Mouse (Mus musculus) forebrain, embryonic 12.5 days (tissue): ENCODE data around the gene Hexdc. TPM values are rescaled to one million over a fixed set of nuclear protein-coding genes. Genes with fewer than 3 reads are reported as not detected.

Experiments
- polyA plus RNA-seq: library from polyadenylated mRNA; unstranded; fragments of >200 nt; fragmentation: Nextera tagmentation; extraction: Ambion mirVana; gene quantifications from 2 replicates; pipeline ENCODE4 v1.2.1, GENCODE M21; 2016

Gene Hexdc
- polyA plus RNA-seq, 1 experiment from 2014 or later: 7.9 TPM

Other genes with a start within 250 kb of the Hexdc start
- 150 and 165 TPM in 2 replicates for gene Csnk1d, start 213.1 kb upstream of the Hexdc start, polyA plus RNA-seq
- not detected in 2 replicates for gene Cd7, start 165.0 kb upstream of the Hexdc start, polyA plus RNA-seq
- gene Sectm1b, start 140.9 kb upstream of the Hexdc start, polyA plus RNA-seq: not detected in 2 replicates
- not detected in 2 replicates for gene Sectm1a, start 123.2 kb upstream of the Hexdc start, polyA plus RNA-seq
- 0.09 TPM in 1 of 2 replicates, not detected in the other for gene Tex19.2, start 85.8 kb upstream of the Hexdc start, polyA plus RNA-seq
- gene Tex19.1, start 58.3 kb upstream of the Hexdc start, polyA plus RNA-seq: not detected in 2 replicates
- gene Uts2r, start 44.2 kb upstream of the Hexdc start, polyA plus RNA-seq: not detected in 2 replicates
- 16.1 and 19.7 TPM in 2 replicates for gene Ogfod3, start 278 bp downstream of the Hexdc start, polyA plus RNA-seq
- 33.3 and 34.0 TPM in 2 replicates for gene Cybc1, start 24.9 kb downstream of the Hexdc start, polyA plus RNA-seq
- 65.0 and 72.4 TPM in 2 replicates for gene Narf, start 32.8 kb downstream of the Hexdc start, polyA plus RNA-seq
- 13.0 and 13.8 TPM in 2 replicates for gene Foxk2, start 55.6 kb downstream of the Hexdc start, polyA plus RNA-seq
- gene Wdr45b, start 150.0 kb downstream of the Hexdc start, polyA plus RNA-seq: 84.0 and 86.5 TPM in 2 replicates
- gene Rab40b, start 183.8 kb downstream of the Hexdc start, polyA plus RNA-seq: 3.1 and 3.8 TPM in 2 replicates
- gene Fn3krp, start 217.0 kb downstream of the Hexdc start, polyA plus RNA-seq: 7.3 and 7.7 TPM in 2 replicates
- gene Fn3k, start 230.5 kb downstream of the Hexdc start, polyA plus RNA-seq: 0.91 and 1.4 TPM in 2 replicates
- gene Tbcd, start 247.5 kb downstream of the Hexdc start, polyA plus RNA-seq: 56.0 and 60.6 TPM in 2 replicates